Mouse (Mus musculus) spleen, adult 10 weeks (tissue): ENCODE results near the gene Nfatc2. TPM values are rescaled to one million over a fixed set of nuclear protein-coding genes. Genes with fewer than 3 reads are reported as not detected.

Experiments used
- polyA plus RNA-seq: library from polyadenylated mRNA; stranded (reverse); fragments of 350-450 nt; fragmentation: Illumina TruSeq; extraction: RNeasy Lipid Tissue Mini Kit (QIAGEN cat#74804); gene quantifications from one replicate; pipeline ENCODE4 v1.2.3, GENCODE M21; 2015; ENCODE audit warnings: low replicate concordance; ENCODE audit not compliant: insufficient read depth

Nfatc2 gene
- 14.7 TPM for polyA plus RNA-seq

GRCm38 (mm10) chr2:168601491-168602386 lies at the start of gene Nfatc2:
Nfatc2 (minus strand) TSS chr2:168601657.

Other genes with a start within 250 kb of the Nfatc2 start
- gene Atp9a, start 140.8 kb upstream of the Nfatc2 start, polyA plus RNA-seq, result 3.0 TPM
- gene Sall4, start 166.3 kb upstream of the Nfatc2 start, polyA plus RNA-seq, result not detected